Mouse (Mus musculus): ENCODE data around the gene Mrgprf. TPM values are rescaled to one million over a fixed set of nuclear protein-coding genes. Genes with fewer than 3 reads are reported as not detected.

Mrgprf gene
- polyA plus RNA-seq, 1 experiment from 2014 or later = not detected

DNA sequence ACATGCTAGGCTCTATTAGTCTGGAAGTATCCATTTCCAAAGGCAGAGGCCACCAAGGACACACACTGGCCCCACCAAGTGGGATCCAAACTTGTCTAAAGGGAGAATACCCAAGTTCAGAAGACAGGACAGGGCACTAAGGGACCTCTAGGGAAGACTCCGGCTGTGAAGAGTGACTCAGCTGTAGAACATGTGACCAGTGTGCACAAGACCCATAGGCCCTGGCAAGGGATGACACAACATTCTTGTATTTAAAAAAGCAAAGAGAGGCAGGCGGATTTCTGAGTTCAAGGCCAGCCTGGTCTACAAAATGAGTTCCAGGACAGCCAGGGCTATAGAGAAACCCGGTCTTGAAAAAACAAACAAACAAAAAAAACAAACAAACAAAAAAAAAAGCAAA is 25.1 kb upstream of the Mrgprf start:
- Histone ChIP-seq H3K9ac (ENCODE audit: low read depth, low read length) (no peak overlapping the region), H3K4me1 (replicated peaks; ENCODE audit: control insufficient read depth, insufficient read depth, low read length) (no peaks in the 10 kb centered on the region), H3K27ac (ENCODE audit: low read depth, low read length) (no peak overlapping the region), H3K4me3 (ENCODE audit: low read depth, low read length) (no peak overlapping the region), H3K9me3 (ENCODE audit: control insufficient read depth, low read length) (no peaks in the 10 kb centered on the region), H3K36me3 (ENCODE audit: control insufficient read depth, insufficient read depth, low read length) (peaks cover 27% of the 10 kb centered on the region), H3K4me2 (no peak overlapping the region), H3K27me3 (replicated peaks; ENCODE audit: control insufficient read depth, insufficient read depth, low read length) (no peaks in the 10 kb centered on the region)
- ATAC-seq (replicated peaks; ENCODE audit: low FRiP score) (no peak), DNase-seq (ENCODE audit: low spot score) (no peak)
- WGBS = 82% methylated on average over 3 of the region's 3 CpGs

DNA sequence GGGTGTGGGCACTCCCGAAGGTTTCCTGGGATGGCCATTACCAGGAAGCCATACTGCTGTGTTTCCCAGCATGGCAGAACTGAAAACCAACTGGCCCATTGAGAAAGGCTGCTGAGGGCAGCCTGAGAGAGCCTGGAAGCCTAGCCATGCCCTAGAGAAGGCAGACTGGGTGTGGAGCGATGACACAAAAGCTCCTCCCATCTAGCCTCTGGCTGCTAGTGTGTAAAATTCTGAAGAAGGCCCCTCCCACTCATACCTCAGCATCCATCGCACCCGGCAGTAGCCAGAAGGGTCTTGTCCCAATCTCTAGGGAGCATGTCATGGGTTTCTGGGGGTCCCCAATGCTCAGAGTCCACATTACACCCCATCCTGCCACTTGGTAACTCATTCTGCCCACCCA is 19.2 kb upstream of the Mrgprf start:
- DNase-seq (ENCODE audit: low spot score) = no peak
- no peaks in the 10 kb centered on the region for H3K27me3 ChIP-seq (replicated peaks; ENCODE audit: control insufficient read depth, insufficient read depth, low read length)
- no peak for ATAC-seq (replicated peaks; ENCODE audit: low FRiP score)
- H3K4me3 ChIP-seq (ENCODE audit: low read depth, low read length) = no peak overlapping the region
- H3K36me3 ChIP-seq (ENCODE audit: control insufficient read depth, insufficient read depth, low read length) = peaks cover 13% of the 10 kb centered on the region
- H3K4me1 ChIP-seq (replicated peaks; ENCODE audit: control insufficient read depth, insufficient read depth, low read length) = peaks cover 17% of the 10 kb centered on the region
- no peak overlapping the region for H3K4me2 ChIP-seq
- WGBS = 86% methylated on average over 4 of the region's 4 CpGs
- no peaks in the 10 kb centered on the region for H3K9me3 ChIP-seq (ENCODE audit: control insufficient read depth, low read length)
- no peak overlapping the region for H3K9ac ChIP-seq (ENCODE audit: low read depth, low read length)
- no peak overlapping the region for H3K27ac ChIP-seq (ENCODE audit: low read depth, low read length)

DNA sequence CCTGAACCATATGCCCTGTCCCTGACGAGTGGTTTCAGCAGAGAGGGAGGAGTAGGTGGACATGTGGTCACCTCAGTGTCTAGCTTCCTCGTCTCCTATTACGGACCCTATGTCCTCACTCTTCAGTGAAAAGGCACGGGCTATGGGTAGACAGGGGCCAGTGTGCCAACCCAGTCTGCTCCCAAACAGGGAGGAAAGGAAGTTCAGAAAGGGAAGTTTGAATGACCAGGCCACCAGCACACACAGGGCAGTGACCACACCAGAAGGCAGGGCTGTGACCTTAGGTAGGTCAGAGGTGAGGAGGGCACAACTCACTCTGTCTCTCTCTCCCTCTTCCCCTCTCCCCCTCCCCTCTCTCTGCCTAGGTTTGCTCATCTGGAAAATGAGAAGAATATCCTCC is 17.6 kb upstream of the Mrgprf start:
- Histone ChIP-seq H3K4me1 (replicated peaks; ENCODE audit: control insufficient read depth, insufficient read depth, low read length) (peaks cover 17% of the 10 kb centered on the region), H3K27ac (ENCODE audit: low read depth, low read length) (no peak overlapping the region), H3K9ac (ENCODE audit: low read depth, low read length) (peak overlapping the region; percentile 69), H3K4me3 (ENCODE audit: low read depth, low read length) (peak overlapping the region; percentile 63), H3K4me2 (peak overlapping the region; percentile 84), H3K36me3 (ENCODE audit: control insufficient read depth, insufficient read depth, low read length) (peaks cover 12% of the 10 kb centered on the region), H3K27me3 (replicated peaks; ENCODE audit: control insufficient read depth, insufficient read depth, low read length) (no peaks in the 10 kb centered on the region), H3K9me3 (ENCODE audit: control insufficient read depth, low read length) (no peaks in the 10 kb centered on the region)
- peak; percentile 23; the same call in 1 of the 2 replicates for ATAC-seq (replicated peaks; ENCODE audit: low FRiP score)
- DNase-seq (ENCODE audit: low spot score) = no peak
- WGBS = 34% methylated on average over 4 of the region's 4 CpGs

DNA sequence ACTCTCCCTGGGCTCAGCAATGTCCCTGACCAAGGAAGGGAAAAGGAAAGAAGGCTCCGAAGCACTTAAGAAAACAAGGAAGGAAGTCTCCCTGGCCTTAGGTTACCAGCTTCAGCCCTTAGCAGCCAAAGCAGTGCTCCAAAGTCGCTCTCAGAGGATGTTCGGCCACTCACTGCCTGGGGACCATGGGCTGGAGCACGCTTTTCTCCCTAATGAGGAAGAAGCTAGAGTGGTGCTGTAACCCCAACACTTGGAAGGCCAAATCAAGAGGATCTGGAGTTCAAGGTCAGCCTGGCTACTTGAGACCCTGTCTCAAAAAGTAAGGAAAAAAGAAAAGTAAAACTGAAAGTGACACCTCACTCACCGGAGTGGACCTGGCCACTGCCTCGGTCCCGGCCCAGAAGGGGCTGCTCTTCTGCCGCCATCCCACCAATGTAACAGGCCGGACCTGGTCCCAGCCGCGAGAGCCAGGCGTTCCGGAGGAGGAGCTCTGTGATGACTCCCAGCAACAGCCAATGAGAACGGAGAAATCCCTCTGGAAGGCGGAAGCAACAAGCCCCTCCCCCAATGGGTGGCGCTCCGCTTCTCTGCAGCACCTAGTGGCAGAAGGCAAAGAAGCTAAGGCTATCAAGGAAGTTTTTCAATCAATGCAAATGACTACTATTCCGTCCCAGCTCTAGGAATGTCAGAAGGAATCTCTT is 17.0 kb upstream of the Mrgprf start, which contains the start of gene Tpcn2:
Gene Tpcn2, minus strand, starts transcription at position 525 of the 701 bp plus-strand sequence.
- Histone ChIP-seq H3K4me3 (ENCODE audit: low read depth, low read length) (peak within 1 kb of the TSS; percentile 63), H3K4me2 (peak within 1 kb of the TSS; percentile 84), H3K36me3 (ENCODE audit: control insufficient read depth, insufficient read depth, low read length) (peaks cover 11% of the 10 kb centered on the region), H3K9me3 (ENCODE audit: control insufficient read depth, low read length) (no peaks in the 10 kb centered on the region), H3K27ac (ENCODE audit: low read depth, low read length) (no peak within 1 kb of the TSS), H3K27me3 (replicated peaks; ENCODE audit: control insufficient read depth, insufficient read depth, low read length) (no peaks in the 10 kb centered on the region), H3K9ac (ENCODE audit: low read depth, low read length) (peak within 1 kb of the TSS; percentile 69), H3K4me1 (replicated peaks; ENCODE audit: control insufficient read depth, insufficient read depth, low read length) (peaks cover 17% of the 10 kb centered on the region)
- peak; percentile 90 for ATAC-seq (replicated peaks; ENCODE audit: low FRiP score)
- peak; percentile 83 for DNase-seq (ENCODE audit: low spot score)
- 3% methylated on average over 18 of the region's 18 CpGs for WGBS

DNA sequence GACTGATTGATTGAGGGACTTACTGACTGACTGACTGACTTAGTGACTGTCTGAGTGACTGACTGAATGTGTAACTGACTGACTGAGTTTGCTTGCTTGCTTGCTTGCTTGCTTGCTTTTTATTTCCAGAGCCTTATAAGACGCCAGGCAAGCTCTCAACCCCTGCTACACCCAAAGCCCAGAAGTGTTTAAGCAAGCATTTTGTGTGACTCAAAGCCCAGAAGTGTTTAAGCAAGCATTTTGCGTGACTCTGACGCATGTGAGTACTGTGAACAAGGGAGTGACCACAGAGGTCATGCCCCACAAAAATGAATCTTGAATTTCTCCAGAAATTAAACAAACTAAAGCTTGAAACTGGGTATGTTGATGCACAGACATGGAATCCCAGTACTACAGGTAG is 16.3 kb upstream of the Mrgprf start:
- Histone ChIP-seq H3K9ac (ENCODE audit: low read depth, low read length) (no peak overlapping the region), H3K27ac (ENCODE audit: low read depth, low read length) (no peak overlapping the region), H3K4me1 (replicated peaks; ENCODE audit: control insufficient read depth, insufficient read depth, low read length) (peaks cover 17% of the 10 kb centered on the region), H3K27me3 (replicated peaks; ENCODE audit: control insufficient read depth, insufficient read depth, low read length) (no peaks in the 10 kb centered on the region), H3K4me3 (ENCODE audit: low read depth, low read length) (no peak overlapping the region), H3K36me3 (ENCODE audit: control insufficient read depth, insufficient read depth, low read length) (peaks cover 6% of the 10 kb centered on the region), H3K9me3 (ENCODE audit: control insufficient read depth, low read length) (no peaks in the 10 kb centered on the region), H3K4me2 (peak overlapping the region; percentile 20; the same call in 1 of the 2 replicates)
- DNase-seq (ENCODE audit: low spot score) (no peak), ATAC-seq (replicated peaks; ENCODE audit: low FRiP score) (no peak)
- WGBS = 61% methylated on average over 3 of the region's 3 CpGs

DNA sequence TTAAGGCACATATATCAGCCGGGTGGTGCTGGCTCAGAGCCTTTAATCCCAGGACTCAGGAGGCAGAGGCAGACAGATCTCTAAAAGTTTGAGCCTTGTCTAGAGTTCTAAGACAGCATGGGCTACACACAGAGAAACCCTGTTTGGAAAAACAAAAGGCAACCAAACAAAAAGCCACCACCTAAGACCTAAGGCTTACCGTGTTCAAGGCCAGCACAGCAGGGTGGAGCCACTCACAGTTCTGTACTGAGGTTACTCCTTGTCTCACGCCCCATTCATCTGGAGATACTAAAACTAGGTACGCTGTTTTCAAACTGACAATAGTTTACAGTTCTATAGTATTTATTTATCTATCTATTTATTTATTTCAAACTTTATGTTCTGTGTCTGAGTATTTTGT is 15.2 kb upstream of the Mrgprf start:
- no peaks in the 10 kb centered on the region for H3K27me3 ChIP-seq (replicated peaks; ENCODE audit: control insufficient read depth, insufficient read depth, low read length)
- no peak overlapping the region for H3K27ac ChIP-seq (ENCODE audit: low read depth, low read length)
- 79% methylated on average over 4 of the region's 4 CpGs for WGBS
- H3K4me2 ChIP-seq = no peak overlapping the region
- H3K4me3 ChIP-seq (ENCODE audit: low read depth, low read length) = no peak overlapping the region
- DNase-seq (ENCODE audit: low spot score) (no peak), ATAC-seq (replicated peaks; ENCODE audit: low FRiP score) (no peak)
- peaks cover 17% of the 10 kb centered on the region for H3K4me1 ChIP-seq (replicated peaks; ENCODE audit: control insufficient read depth, insufficient read depth, low read length)
- no peaks in the 10 kb centered on the region for H3K9me3 ChIP-seq (ENCODE audit: control insufficient read depth, low read length)
- H3K9ac ChIP-seq (ENCODE audit: low read depth, low read length) = no peak overlapping the region
- H3K36me3 ChIP-seq (ENCODE audit: control insufficient read depth, insufficient read depth, low read length) = no peaks in the 10 kb centered on the region

DNA sequence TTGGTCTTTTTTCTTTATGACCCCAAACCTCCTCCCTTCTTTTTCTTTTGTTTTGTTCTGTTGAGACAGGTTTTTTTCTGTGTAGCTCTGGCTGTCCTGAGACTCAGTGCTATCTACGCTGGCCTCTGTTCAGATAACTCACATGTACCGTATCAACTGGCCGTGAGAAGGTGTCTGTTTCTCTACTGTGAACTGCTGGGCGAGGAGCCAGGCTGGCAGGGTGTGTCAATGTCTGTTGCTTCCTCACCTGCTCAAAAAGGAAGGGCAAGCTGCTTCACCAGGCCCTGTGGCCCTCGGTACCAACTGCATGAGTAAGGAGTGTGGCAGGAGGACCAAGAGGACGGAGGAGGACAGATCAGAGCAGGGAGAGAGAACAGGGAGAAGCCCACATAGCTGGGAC is 13.2 kb upstream of the Mrgprf start:
- H3K4me1 ChIP-seq (replicated peaks; ENCODE audit: control insufficient read depth, insufficient read depth, low read length) = peaks cover 10% of the 10 kb centered on the region
- ATAC-seq (replicated peaks; ENCODE audit: low FRiP score) (no peak), DNase-seq (ENCODE audit: low spot score) (no peak)
- H3K9ac ChIP-seq (ENCODE audit: low read depth, low read length) = no peak overlapping the region
- H3K4me3 ChIP-seq (ENCODE audit: low read depth, low read length) = no peak overlapping the region
- 55% methylated on average over 6 of the region's 6 CpGs for WGBS
- no peaks in the 10 kb centered on the region for H3K36me3 ChIP-seq (ENCODE audit: control insufficient read depth, insufficient read depth, low read length)
- no peak overlapping the region for H3K27ac ChIP-seq (ENCODE audit: low read depth, low read length)
- H3K27me3 ChIP-seq (replicated peaks; ENCODE audit: control insufficient read depth, insufficient read depth, low read length) = no peaks in the 10 kb centered on the region
- H3K4me2 ChIP-seq = no peak overlapping the region
- no peaks in the 10 kb centered on the region for H3K9me3 ChIP-seq (ENCODE audit: control insufficient read depth, low read length)

DNA sequence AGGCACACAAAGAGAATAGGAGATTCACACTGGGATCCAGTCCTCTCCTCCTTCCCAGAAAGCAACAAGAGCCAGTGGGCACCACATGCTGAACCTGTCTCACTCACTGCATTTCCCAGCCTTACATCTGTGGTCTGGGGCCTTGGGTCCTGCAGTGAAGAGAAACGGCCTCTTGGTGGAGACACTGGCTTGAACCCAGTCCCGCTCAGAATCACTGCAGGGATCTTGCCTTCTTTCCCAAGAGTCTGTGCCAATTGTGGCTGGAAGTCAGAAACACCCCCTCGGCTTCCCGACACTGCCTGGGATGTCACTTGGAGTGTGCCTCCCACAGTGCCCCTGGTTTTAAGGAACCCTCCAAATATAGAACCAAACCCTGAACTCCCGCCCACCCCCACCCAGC is 11.3 kb upstream of the Mrgprf start:
- ATAC-seq (replicated peaks; ENCODE audit: low FRiP score) (no peak), DNase-seq (ENCODE audit: low spot score) (no peak)
- no peak overlapping the region for H3K27ac ChIP-seq (ENCODE audit: low read depth, low read length)
- no peaks in the 10 kb centered on the region for H3K4me1 ChIP-seq (replicated peaks; ENCODE audit: control insufficient read depth, insufficient read depth, low read length)
- no peak overlapping the region for H3K4me3 ChIP-seq (ENCODE audit: low read depth, low read length)
- WGBS = 26% methylated on average over 5 of the region's 5 CpGs
- no peaks in the 10 kb centered on the region for H3K27me3 ChIP-seq (replicated peaks; ENCODE audit: control insufficient read depth, insufficient read depth, low read length)
- no peak overlapping the region for H3K9ac ChIP-seq (ENCODE audit: low read depth, low read length)
- H3K9me3 ChIP-seq (ENCODE audit: control insufficient read depth, low read length) = no peaks in the 10 kb centered on the region
- H3K4me2 ChIP-seq = no peak overlapping the region
- H3K36me3 ChIP-seq (ENCODE audit: control insufficient read depth, insufficient read depth, low read length) = no peaks in the 10 kb centered on the region

DNA sequence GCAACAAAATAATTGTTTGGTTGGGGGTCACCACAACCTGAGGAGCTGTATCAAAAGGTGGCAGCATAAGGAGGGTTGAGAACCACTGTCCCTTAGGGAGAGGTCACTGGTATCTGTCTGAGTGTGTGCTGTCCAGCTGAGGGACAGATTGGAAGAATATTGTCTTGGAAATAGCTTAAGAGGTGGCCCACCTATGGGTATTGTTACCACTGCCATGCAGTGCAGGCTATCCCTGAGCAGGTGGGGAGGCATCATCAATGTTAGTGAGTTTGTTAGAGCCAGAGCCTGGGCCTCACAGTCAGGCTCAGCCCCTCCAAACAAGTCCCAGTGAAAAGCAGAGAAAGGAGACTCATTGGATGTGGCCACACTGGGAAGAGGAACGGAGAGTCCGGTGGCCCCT is 8.8 kb upstream of the Mrgprf start:
- DNase-seq (ENCODE audit: low spot score) = no peak
- Histone ChIP-seq H3K36me3 (ENCODE audit: control insufficient read depth, insufficient read depth, low read length) (no peaks in the 10 kb centered on the region), H3K4me2 (no peak overlapping the region), H3K4me3 (ENCODE audit: low read depth, low read length) (no peak overlapping the region), H3K9ac (ENCODE audit: low read depth, low read length) (no peak overlapping the region), H3K27me3 (replicated peaks; ENCODE audit: control insufficient read depth, insufficient read depth, low read length) (0 out of 2 replicates have a peak, but pooled peaks cover 2% of the 10 kb centered on the region), H3K4me1 (replicated peaks; ENCODE audit: control insufficient read depth, insufficient read depth, low read length) (no peaks in the 10 kb centered on the region), H3K27ac (ENCODE audit: low read depth, low read length) (no peak overlapping the region), H3K9me3 (ENCODE audit: control insufficient read depth, low read length) (no peaks in the 10 kb centered on the region)
- 75% methylated on average over 2 of the region's 2 CpGs for WGBS
- no peak for ATAC-seq (replicated peaks; ENCODE audit: low FRiP score)
